ENCODE assay signal across 9 mouse cellular contexts in genomic region chr3:95526622-95527211, GRCm38 (mm10). TPM values are rescaled to one million over a fixed set of nuclear protein-coding genes. Genes with fewer than 3 reads are reported as not detected.
DNase-seq lines count a peak whose midpoint lies in the region; ATAC-seq and TF ChIP-seq lines count a peak whose summit lies in the region.
"Had no signal": no experiment of that assay in that cellular context is flagged by ENCODE, and none has a peak within 500 bp of the region (broad histone marks: within the 10 kb centered on the region; RNA-seq: fewer than 3 reads in every experiment).

Ctss (plus strand) TSS chr3:95526786.

- TF ChIP-seq EP300 in stomach, postnatal 0 days (optimal IDR thresholded peaks at IDR 0.05) = no peak

- no peak for ATAC-seq in embryonic facial prominence, embryonic 11.5 days (replicated peaks; ENCODE audit: insufficient number of reproducible peaks, low FRiP score, low TSS enrichment, low read depth)
- no peak for ATAC-seq in lung, embryonic 14.5 days (ENCODE audit: insufficient read depth)
- no peak for ATAC-seq in hindbrain, embryonic 16.5 days
- no peak for ATAC-seq in lung, embryonic 16.5 days (ENCODE audit: low read depth)
- no peak for ATAC-seq in stomach, postnatal 0 days (ENCODE audit: low FRiP score, low TSS enrichment)

- 91% methylated on average over 8 of the region's 8 CpGs for WGBS in embryonic facial prominence, embryonic 11.5 days
- WGBS in embryonic facial prominence, embryonic 10.5 days = 87% methylated on average over 8 of the region's 8 CpGs
- 87% methylated on average over 8 of the region's 8 CpGs for WGBS in lung, embryonic 14.5 days
- WGBS in hindbrain, embryonic 16.5 days = 91% methylated on average over 8 of the region's 8 CpGs
- 84% methylated on average over 8 of the region's 8 CpGs for WGBS in lung, embryonic 16.5 days
- 74% methylated on average over 8 of the region's 8 CpGs for WGBS in stomach, postnatal 0 days

- H3K9ac ChIP-seq in embryonic facial prominence, embryonic 11.5 days (replicated peaks; ENCODE audit: low read length) = no peak within 1 kb of the TSS
- no peak within 1 kb of the TSS for H3K9ac ChIP-seq in lung, embryonic 14.5 days
- H3K9ac ChIP-seq in hindbrain, embryonic 16.5 days (ENCODE audit: low read depth, low read length) = no peak within 1 kb of the TSS
- H3K9ac ChIP-seq in lung, embryonic 16.5 days (ENCODE audit: low read length) = no peak within 1 kb of the TSS
- no peak within 1 kb of the TSS for H3K9ac ChIP-seq in stomach, postnatal 0 days (ENCODE audit: low read length)

- TF ChIP-seq CTCF in lung, embryonic 14.5 days (IDR thresholded peaks at IDR 0.05; ENCODE audit: low read depth) = no peak
- TF ChIP-seq CTCF in stomach, postnatal 0 days (IDR thresholded peaks at IDR 0.05; ENCODE audit: low read depth) = no peak

- no peaks in the 10 kb centered on the region for H3K36me3 ChIP-seq in embryonic facial prominence, embryonic 11.5 days (replicated peaks; ENCODE audit: control insufficient read depth, insufficient read depth, low read depth, low read length)
- no peaks in the 10 kb centered on the region for H3K36me3 ChIP-seq in embryonic facial prominence, embryonic 10.5 days (replicated peaks)
- no peaks in the 10 kb centered on the region for H3K36me3 ChIP-seq in lung, embryonic 14.5 days (ENCODE audit: insufficient read depth)
- no peaks in the 10 kb centered on the region for H3K36me3 ChIP-seq in hindbrain, embryonic 16.5 days (ENCODE audit: control insufficient read depth, insufficient read depth, low read length)
- no peaks in the 10 kb centered on the region for H3K36me3 ChIP-seq in lung, embryonic 16.5 days (ENCODE audit: control insufficient read depth, insufficient read depth, low read length)
- no peaks in the 10 kb centered on the region for H3K36me3 ChIP-seq in stomach, postnatal 0 days (ENCODE audit: control insufficient read depth, insufficient read depth, low read length)

- no peaks in the 10 kb centered on the region for H3K27me3 ChIP-seq in embryonic facial prominence, embryonic 11.5 days (ENCODE audit: control insufficient read depth, insufficient read depth, low read length)
- H3K27me3 ChIP-seq in embryonic facial prominence, embryonic 10.5 days (replicated peaks; ENCODE audit: low read depth, poor library complexity, severe bottlenecking) = no peaks in the 10 kb centered on the region
- no peaks in the 10 kb centered on the region for H3K27me3 ChIP-seq in lung, embryonic 14.5 days (ENCODE audit: insufficient read depth, low read length)
- H3K27me3 ChIP-seq in hindbrain, embryonic 16.5 days (replicated peaks; ENCODE audit: control insufficient read depth, insufficient read depth, low read length) = no peaks in the 10 kb centered on the region
- H3K27me3 ChIP-seq in lung, embryonic 16.5 days (ENCODE audit: control insufficient read depth, insufficient read depth, low read depth, low read length) = no peaks in the 10 kb centered on the region
- no peaks in the 10 kb centered on the region for H3K27me3 ChIP-seq in stomach, postnatal 0 days (ENCODE audit: control insufficient read depth, insufficient read depth, low read length)

- H3K9me3 ChIP-seq in embryonic facial prominence, embryonic 11.5 days (replicated peaks; ENCODE audit: control insufficient read depth, low read length) = no peaks in the 10 kb centered on the region
- H3K9me3 ChIP-seq in embryonic facial prominence, embryonic 10.5 days = no peaks in the 10 kb centered on the region
- H3K9me3 ChIP-seq in lung, embryonic 14.5 days (ENCODE audit: low read depth, low read length) = no peaks in the 10 kb centered on the region
- no peaks in the 10 kb centered on the region for H3K9me3 ChIP-seq in hindbrain, embryonic 16.5 days (ENCODE audit: control insufficient read depth, low read length)
- H3K9me3 ChIP-seq in lung, embryonic 16.5 days (ENCODE audit: control insufficient read depth, low read length) = no peaks in the 10 kb centered on the region
- no peaks in the 10 kb centered on the region for H3K9me3 ChIP-seq in stomach, postnatal 0 days (ENCODE audit: control insufficient read depth, low read length)

- H3K4me1 ChIP-seq in embryonic facial prominence, embryonic 11.5 days (ENCODE audit: control insufficient read depth, insufficient read depth, low read length) = no peaks in the 10 kb centered on the region
- H3K4me1 ChIP-seq in embryonic facial prominence, embryonic 10.5 days = peaks cover 11% of the 10 kb centered on the region
- no peaks in the 10 kb centered on the region for H3K4me1 ChIP-seq in lung, embryonic 14.5 days (ENCODE audit: insufficient read depth)
- no peaks in the 10 kb centered on the region for H3K4me1 ChIP-seq in hindbrain, embryonic 16.5 days (ENCODE audit: control insufficient read depth, insufficient read depth, low read depth, low read length)
- H3K4me1 ChIP-seq in lung, embryonic 16.5 days (replicated peaks; ENCODE audit: control insufficient read depth, insufficient read depth, low read length) = no peaks in the 10 kb centered on the region
- no peaks in the 10 kb centered on the region for H3K4me1 ChIP-seq in stomach, postnatal 0 days (replicated peaks; ENCODE audit: control insufficient read depth, insufficient read depth)

- no peak within 1 kb of the TSS for H3K4me2 ChIP-seq in embryonic facial prominence, embryonic 11.5 days (ENCODE audit: low read depth, low read length)
- H3K4me2 ChIP-seq in lung, embryonic 14.5 days = no peak within 1 kb of the TSS
- no peak within 1 kb of the TSS for H3K4me2 ChIP-seq in hindbrain, embryonic 16.5 days (ENCODE audit: low read length)
- no peak within 1 kb of the TSS for H3K4me2 ChIP-seq in lung, embryonic 16.5 days (ENCODE audit: low read depth, low read length)
- no peak within 1 kb of the TSS for H3K4me2 ChIP-seq in stomach, postnatal 0 days (replicated peaks; ENCODE audit: low read depth)

- H3K4me3 ChIP-seq in embryonic facial prominence, embryonic 11.5 days (ENCODE audit: low read depth, low read length) = no peak within 1 kb of the TSS
- no peak within 1 kb of the TSS for H3K4me3 ChIP-seq in embryonic facial prominence, embryonic 10.5 days
- H3K4me3 ChIP-seq in lung, embryonic 14.5 days (ENCODE audit: low read depth, low read length) = no peak within 1 kb of the TSS
- no peak within 1 kb of the TSS for H3K4me3 ChIP-seq in hindbrain, embryonic 16.5 days (ENCODE audit: low read length)
- H3K4me3 ChIP-seq in lung, embryonic 16.5 days (ENCODE audit: low read length) = no peak within 1 kb of the TSS
- no peak within 1 kb of the TSS for H3K4me3 ChIP-seq in stomach, postnatal 0 days (ENCODE audit: low read depth, low read length)

- DNase-seq in embryonic facial prominence, embryonic 11.5 days (ENCODE audit: low spot score) = no peak
- no peak for DNase-seq in embryonic facial prominence, embryonic 10.5 days (ENCODE audit: low spot score)
- DNase-seq in lung, embryonic 14.5 days = no peak
- no peak for DNase-seq in lung, postnatal 10 days
- no peak for DNase-seq in stomach, postnatal 0 days (ENCODE audit: low spot score)
- DNase-seq in ovary, adult 18-20 months (ENCODE audit: low spot score) = no peak

- no peak within 1 kb of the TSS for H3K27ac ChIP-seq in embryonic facial prominence, embryonic 11.5 days (replicated peaks; ENCODE audit: low read depth, low read length)
- no peak within 1 kb of the TSS for H3K27ac ChIP-seq in embryonic facial prominence, embryonic 10.5 days (replicated peaks)
- no peak within 1 kb of the TSS for H3K27ac ChIP-seq in lung, embryonic 14.5 days (ENCODE audit: low read depth)
- H3K27ac ChIP-seq in hindbrain, embryonic 16.5 days (ENCODE audit: low read depth, low read length) = no peak within 1 kb of the TSS
- H3K27ac ChIP-seq in lung, embryonic 16.5 days (ENCODE audit: low read length) = no peak within 1 kb of the TSS
- H3K27ac ChIP-seq in stomach, postnatal 0 days (replicated peaks) = no peak within 1 kb of the TSS

RNA-seq across cellular contexts. Expression of gene Ctss, which starts in this region (rescaled TPM):
- 10.8 and 11.0 TPM in 2 replicates for polyA plus RNA-seq in embryonic facial prominence, embryonic 11.5 days (2014; fragmentation: Nextera tagmentation; extraction: Ambion mirVana)
- polyA plus RNA-seq in embryonic facial prominence, embryonic 10.5 days (2016; fragmentation: Nextera tagmentation; extraction: Ambion mirVana) = 3.4 and 4.3 TPM in 2 replicates
- 20.6 and 24.3 TPM in 2 replicates for polyA plus RNA-seq in lung, embryonic 14.5 days (2014; fragmentation: Nextera tagmentation; extraction: Ambion mirVana)
- 11.6 and 16.3 TPM in 2 replicates for polyA plus RNA-seq in hindbrain, embryonic 16.5 days (2015; fragmentation: Nextera tagmentation; extraction: Ambion mirVana)
- 25.7 and 28.1 TPM in 2 replicates for polyA plus RNA-seq in lung, embryonic 16.5 days (2015; fragmentation: Nextera tagmentation; extraction: Ambion mirVana)
- polyA plus RNA-seq in stomach, postnatal 0 days (2015; fragmentation: Nextera tagmentation; extraction: Ambion mirVana) = 31.8 and 35.6 TPM in 2 replicates
- polyA plus RNA-seq: C2C12 had no signal
